Mouse (Mus musculus) frontal cortex, postnatal 36 days (tissue): Measurements from ENCODE around the gene Tubg2.
A peak's percentile ranks its signal among the peaks of the same experiment; 100 is the strongest.
"Not testable (repeated sequence)": the region's sequence is repeated elsewhere in the genome, so short reads cannot be mapped to it uniquely, and the experiment has no call there.

Experiments
- DNase-seq, 2 experiments: peaks; one replicate each; pipeline ENCODE4 v3.0.0; 2022; ENCODE audit warnings: low spot score in 2 of 2

The Tubg2 gene

DNA sequence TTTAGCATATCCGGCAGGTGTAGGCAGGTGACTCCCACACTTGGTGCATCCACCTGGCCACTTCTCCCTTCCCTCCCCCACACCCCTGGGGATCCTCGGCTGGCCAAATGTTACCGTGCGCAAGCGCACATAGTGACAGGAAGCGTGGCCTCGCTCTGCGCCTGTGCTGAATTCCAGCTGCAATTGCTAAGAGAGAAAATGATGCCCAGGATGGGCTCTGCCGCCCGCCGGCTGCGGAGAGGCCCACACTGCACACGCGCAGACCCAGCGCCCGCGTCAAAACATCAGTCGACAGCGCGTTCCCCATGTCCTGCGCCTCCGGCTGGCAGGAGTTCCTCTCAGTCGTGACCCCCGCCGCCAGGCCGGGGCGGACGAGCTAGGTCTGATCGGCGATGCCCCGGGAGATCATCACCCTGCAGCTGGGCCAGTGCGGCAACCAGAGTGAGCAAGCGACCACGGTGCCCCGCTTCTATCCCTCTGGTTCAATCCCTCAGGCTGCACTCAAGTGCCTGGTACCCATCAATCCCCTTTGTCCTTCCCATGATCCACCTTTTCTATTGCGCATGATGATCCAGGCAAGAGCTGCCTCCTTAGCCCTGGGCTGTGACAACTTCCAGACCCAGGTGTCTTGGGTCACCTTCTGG, at the start of gene Tubg2:
Gene Tubg2 (plus strand): TSS at position 180 of the 644 bp plus-strand sequence.
- DNase-seq: peak; percentile 78 to 87

DNA sequence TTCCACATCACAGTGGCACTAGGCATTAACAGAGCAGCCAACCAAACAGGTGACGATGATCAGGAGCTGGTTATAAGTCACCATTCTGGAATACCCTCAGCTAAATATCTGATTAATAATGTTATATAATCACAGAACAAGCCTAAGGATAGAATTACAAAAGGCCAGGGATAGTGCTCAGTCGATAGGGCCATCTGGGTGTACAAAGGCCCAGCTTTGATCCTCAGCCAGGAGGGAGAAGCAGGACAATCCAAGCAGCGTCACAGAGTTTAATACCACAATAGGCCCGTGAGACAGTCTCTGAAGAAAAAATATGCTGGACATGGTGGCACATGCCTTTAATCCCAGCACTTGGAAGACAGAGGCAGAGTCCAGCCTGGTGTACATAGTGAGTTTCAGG, 46.4 kb upstream of the Tubg2 start:
- DNase-seq: no peak

DNA sequence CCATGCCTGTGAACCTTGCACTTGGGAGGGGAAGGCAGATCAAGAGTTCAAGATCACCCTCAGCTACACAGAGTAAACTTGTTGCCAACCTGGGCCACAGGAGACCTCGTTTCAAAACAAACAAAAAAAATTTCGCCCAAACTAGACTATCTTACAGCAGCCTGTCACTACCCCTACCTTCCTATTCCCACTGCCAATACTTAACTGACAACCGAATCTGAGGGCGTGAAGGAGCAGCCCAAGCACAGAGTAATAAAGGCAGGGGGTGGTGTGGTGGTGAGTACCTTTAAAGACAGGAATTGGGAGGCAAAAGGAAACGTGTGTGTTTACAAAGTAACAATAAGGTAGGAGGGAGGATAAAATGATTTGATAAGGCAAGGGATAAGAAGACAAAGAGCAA, 45.0 kb upstream of the Tubg2 start:
- no peak for DNase-seq

DNA sequence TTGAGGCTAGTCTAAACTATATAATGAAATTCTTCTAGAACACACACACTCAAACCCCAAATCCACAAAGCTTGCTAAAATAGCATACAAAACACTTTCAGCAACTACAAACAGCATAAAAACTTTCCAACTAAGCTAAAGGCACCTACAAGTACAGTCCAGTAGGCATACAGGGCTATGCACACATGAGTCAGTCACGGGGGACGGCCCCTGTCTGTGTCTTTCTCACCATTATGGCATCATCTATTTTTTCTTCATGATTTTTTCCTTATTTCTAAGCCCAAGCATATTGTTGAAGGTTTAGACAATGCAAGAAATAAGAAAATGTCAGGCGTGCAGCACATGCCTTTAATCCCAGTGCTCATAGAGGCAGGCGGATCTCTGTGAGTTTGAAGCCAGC, 44.5 kb upstream of the Tubg2 start:
- no peak for DNase-seq

DNA sequence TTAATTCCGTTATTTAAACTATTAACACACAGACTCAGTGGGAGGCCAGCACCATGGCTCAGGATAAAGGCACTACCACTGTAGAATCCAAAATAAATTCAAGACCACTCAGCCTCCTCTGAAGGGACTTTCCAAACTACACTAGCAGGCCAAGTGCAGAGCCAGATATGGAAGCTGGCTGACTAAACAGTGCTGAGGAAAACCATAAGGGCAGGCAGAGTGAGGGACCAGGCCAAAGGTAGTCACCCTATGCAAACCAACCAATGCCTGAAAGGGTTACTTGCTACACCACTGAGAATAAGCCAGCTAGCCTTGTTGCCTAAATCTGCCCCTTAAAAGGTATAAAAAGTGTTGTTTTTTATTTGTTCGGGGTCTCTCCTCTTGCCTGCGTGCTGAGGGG, 43.5 kb upstream of the Tubg2 start:
- DNase-seq: no peak

DNA sequence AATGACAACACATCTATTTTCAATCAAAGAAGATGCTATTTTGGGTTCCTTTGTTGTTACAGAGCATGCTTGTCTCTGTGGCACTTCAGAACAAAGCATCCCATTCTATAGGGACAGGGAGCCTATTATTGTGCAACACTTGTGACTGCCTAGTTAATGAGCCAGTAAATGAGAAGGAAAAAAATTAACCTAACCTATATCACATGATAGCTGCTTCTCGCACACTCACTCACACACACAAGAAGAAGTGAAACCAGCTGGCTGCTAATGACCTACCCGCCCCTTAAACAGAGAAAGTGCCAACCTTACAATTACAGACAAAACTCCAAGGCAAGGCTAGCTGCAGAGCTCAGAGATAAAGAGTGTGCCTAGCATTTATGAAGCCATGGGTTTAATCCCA, 40.1 kb upstream of the Tubg2 start:
- no peak for DNase-seq

DNA sequence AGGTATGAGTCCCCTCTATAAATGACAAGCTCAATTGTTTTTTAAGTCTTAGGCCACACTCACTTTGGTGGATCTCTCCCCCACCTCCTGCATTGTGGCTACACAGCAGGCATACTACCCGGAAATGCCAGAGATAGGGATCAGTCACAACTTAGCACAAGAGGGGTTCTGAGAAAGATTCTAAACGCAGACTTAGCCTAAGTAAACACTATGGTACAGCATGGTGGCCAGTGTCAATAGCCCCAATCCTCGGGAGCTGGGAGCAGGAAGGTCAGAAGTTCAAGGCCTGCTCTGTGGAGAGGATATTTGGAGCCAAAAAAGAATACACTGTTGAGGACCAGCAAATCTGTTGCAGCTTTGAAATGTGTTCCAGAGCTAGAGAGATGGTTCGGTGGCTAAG, 37.6 kb upstream of the Tubg2 start:
- no peak for DNase-seq

DNA sequence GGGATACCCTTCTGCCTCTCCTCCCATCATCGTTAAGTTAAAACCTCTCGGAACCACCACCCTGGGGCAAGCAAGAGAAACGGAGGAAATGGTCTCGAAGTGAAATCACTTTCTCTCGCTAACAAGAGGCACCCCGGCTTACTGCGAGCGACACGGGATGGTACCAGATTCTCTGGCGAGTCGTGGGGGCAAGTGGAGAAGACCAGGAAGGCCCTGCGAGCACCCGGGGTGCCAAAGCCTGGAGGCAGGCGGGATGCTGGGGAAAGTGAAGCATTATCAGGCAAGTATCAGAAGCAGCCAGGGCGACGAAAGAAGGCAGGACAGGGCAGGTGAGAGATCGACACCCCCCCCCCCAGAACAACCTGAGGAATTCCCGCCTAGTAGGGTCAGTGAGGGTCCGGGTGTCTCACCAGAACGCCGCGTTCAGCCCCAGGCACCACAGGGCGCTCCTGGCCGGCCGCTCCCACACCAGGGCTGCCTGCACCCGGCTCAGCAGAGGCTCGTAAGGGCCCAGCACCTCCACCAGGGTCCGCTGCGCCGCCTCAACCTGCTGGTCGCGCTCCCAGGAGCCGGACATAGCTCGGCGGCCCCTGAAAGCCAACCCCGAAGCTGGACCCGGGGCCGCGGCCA, 36.5 kb upstream of the Tubg2 start:
- DNase-seq: no peak

DNA sequence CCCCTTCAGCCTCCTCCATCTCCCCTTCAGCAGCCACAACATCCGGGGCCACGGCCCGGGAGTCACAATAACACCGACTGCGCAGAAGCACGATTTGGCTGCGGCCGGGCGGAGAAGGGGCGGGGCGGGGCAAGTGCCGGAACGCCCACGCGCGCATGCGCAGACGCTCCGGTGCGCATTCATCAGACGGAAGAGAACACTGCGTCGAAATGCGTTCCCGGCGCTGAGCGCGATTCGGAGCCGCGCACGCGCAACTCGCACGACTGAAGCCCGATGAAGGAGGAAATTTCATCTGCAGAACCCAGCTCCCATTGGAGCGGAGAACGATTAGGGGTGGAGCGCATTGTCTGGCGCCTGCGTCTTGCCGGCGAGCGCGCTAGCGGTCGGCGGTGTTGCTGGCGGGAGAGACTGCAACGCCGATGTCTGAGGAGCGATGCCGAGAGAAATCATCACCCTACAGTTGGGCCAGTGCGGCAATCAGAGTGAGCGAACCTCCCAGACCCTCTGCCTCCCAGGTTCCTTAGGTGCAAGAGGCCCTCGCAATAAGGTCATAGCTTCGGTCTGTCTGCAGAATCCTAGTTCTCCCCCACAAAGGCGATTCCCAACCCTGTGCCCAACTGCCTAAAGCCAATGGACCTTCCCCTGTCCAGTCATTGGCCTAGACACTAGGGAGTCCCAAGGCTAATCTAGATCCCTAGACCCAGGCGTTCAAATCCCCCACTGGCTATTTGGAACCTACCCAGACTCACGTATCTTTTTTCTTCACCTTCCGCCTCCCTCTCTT, 35.8 kb upstream of the Tubg2 start, which contains the start of the genes Retreg3 and Tubg1:
Gene Retreg3 (minus strand): TSS at position 133 of the 784 bp plus-strand sequence.
Gene Tubg1 (plus strand): TSS at position 178 of the 784 bp plus-strand sequence.
- DNase-seq: peak; percentile 99

DNA sequence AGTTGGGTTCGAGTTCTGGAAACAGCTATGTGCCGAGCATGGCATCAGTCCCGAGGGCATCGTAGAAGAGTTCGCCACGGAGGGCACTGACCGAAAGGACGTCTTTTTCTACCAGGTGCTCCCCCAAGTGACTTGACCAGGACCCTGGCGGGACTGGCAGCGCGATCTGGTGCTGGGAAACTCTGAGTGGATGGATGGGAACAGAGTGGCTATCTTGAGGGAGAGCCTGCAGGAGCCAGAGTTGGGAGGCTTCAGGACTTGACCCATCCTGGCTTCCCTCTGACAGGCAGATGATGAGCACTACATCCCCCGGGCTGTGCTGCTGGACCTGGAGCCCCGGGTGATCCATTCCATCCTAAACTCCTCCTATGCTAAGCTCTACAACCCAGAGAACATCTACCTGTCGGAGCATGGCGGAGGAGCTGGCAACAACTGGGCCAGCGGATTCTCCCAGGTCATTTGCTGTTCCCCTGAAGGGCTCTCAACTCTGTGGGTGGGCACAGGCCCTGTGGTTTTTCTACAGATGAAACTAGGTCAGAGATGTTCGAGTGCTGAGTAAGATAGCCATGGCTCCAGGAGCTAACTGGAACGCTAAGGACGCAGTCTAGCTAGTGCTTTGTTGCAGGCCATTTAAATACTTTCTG, 35.0 kb upstream of the Tubg2 start:
- DNase-seq: no peak

DNA sequence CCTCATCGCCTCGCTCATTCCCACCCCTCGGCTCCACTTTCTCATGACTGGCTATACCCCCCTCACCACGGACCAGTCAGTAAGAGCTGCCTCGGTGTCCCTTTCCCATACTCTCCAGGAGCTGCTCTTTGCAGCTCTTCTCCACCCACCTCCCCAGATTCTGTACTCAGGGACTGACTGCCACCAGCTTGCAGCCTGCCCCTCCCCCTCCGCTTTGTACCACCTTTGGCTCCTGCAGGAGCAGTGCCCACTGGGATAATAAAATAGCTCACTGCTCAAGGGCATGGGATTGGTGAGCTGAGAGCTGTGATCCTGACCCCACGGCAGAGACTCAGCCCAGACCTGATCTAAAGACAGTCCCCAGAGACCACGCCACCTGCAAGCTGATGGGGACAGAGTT, 31.2 kb upstream of the Tubg2 start:
- DNase-seq: not testable (repeated sequence)

DNA sequence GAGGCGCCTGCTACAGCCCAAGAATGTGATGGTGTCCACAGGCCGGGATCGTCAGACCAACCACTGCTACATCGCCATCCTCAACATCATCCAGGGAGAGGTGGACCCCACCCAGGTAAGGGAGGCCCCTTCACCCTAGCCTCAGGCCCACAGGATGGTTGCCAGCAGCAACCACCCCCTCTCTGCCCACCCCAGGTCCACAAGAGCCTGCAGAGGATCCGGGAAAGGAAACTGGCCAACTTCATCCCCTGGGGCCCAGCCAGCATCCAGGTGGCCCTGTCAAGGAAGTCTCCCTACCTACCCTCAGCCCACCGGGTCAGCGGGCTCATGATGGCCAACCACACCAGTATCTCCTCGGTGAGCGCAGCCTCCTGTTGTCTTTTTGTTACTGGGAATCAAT, 30.7 kb upstream of the Tubg2 start:
- not testable (repeated sequence) for DNase-seq

DNA sequence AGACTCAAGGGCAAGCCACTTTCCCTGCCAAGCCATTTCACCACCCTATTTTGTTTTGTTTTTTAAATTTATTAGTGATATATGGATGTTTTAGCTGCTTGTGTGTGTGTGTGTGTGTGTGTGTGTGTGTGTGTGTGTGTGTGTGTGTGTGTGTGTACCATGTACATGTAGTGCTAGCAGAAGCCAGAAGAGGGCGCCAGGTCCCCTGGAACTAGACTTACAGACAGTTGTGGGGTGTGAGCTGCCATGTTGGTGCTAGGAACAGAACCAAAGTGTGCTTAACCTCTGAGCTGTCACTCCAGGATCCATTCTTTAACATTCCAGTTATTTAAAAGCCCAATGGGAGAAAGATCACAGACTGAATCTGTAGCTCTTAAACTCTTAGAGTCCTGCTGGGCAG, 28.6 kb upstream of the Tubg2 start:
- DNase-seq: no peak

DNA sequence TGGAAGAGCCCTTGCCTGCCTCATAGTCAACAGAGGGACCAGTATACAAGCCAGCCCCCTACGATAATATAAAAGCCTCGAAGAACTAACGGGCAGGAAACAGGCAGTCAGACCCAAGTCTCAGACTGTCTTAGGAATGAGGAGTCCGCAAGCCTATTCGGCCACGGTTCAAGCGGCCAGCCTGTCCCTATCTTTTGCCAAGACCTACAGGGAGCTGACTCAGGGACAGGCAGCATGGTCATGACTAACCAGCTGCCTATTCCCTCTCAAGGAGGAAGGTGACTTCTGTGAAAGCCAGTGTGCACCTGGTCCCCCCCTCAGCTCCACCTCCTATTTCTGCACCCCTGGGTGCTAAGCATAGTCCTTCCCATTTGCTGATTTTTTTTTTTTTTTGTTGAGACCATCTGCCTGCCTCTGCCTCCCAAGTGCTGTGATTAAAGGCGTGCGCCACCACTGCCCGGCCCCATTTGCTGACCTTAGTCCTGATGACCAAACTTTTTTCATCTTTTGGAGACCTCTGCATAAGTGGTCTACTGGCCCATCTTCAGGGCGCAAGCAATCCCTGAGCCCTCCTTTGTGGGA, 26.6 kb upstream of the Tubg2 start:
- no peak for DNase-seq

DNA sequence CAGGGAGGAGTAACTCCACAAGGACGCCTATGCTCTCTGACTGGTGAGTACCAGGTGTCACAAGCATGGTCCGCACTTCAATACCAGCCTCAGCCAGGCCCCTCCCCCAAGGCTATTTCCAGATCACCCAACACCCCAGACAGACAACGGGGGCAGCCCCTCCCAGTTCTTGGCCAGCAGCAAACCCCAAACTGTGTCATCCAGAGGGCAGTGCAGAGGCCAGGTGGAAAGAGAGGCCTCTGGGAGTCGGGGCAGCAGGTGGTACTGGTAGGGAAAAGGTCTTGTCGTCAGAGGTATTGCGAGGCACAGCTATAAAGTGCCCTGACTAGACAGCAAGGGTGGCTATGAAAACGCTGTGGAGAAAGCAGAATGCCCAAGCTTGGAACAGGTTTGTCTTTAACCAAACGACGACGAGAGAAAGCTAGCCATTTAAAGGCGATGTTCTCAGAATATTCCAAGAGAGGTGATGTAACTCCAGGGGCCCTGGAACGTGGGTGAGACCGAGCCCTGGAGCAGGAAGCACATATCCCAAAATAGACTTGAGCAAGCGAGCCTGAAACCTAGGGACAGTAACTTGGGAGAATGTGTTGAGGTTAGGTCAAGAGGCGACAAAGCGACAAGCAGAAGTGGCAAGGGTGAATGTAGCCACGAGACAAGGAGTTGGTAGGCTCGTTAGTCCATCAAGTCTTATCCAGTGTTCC, 25.5 kb upstream of the Tubg2 start:
- DNase-seq: no peak

DNA sequence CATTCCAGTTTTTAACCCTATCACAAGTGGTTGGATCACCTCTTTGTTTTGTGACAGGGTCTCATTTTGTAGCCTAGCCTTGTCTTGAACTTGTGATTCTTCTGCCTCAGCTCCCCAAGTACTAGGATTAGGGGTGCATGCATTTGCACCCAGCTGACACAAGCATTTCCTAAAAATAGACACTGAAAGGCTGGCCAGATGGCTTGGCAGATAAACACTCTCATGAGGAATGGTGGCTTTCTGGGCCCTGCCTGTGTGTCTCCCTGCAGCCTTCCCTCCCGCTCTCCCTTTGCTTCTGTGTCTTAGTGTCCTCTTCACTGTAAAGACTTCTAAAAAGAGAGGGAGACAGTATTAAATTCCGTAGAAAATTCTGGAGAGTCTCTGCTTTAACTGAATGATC, 24.5 kb upstream of the Tubg2 start:
- no peak for DNase-seq

DNA sequence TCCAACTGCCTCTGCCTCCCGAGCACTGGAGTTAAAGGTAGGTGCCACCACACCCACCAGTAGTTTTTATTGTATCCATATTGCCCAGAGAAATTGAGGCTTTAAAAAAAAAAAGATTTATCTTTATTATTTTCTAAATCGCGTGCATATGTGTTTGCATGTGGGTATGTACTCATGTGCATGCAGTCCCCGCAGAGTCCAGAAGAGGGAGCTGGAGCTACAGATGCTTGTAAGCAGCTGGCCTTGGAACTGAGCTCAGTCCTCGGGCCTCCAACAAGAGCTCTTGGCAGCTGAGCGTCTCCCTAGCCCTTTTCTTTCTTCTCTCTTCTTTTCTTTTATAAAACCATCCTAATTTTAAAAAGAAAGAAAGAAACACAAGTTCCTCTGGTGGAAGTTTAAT, 24.0 kb upstream of the Tubg2 start:
- no peak for DNase-seq

DNA sequence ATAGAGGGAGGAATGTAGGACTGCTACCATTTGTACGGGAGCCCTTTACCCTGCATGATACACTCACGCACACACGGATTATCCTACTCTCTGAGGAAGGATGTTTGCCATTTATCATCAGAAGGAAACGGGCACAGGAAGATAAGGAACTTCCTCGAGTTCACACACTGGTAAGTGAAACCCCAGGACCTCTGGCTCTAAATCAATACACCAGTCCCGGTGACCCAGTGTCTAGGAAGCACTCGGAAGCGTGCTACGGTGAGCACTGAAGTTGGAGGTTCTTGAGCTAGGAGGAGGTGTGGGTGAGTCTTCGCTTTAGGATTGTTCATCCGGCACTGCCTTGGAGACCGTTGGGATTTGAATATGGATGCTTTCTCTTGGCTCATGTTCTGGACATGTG, 22.7 kb upstream of the Tubg2 start:
- no peak for DNase-seq

DNA sequence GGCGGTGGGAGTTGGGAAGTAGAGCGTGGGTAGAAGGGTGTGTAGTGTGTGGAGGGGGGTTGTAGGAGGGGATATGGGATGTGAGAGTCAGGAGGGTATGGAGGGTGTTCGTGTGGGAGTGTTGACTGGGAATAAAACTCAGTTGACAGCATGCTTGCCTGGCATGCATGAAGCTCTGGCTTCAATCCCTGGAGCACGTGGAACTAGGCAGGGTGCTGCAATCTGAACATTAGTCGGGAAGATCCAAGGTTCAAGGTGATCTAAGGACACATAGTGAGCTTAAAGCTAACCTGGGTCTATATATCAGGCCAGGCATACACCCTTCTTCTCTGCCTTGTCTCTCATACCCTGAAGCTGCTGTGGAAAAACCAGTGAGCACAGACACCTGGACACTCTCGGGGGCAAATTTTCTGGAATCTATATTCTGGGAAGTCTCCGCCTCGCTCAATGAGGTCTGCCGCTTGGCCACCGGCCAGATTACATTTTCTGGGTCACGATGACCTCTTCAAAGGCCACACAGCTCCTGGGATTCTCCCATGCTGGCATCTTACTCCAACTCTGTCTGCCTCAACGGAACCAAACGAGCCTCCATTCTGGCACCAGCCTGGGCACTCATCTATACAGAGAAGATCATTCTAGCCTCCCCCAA, 21.4 kb upstream of the Tubg2 start:
- no peak for DNase-seq

DNA sequence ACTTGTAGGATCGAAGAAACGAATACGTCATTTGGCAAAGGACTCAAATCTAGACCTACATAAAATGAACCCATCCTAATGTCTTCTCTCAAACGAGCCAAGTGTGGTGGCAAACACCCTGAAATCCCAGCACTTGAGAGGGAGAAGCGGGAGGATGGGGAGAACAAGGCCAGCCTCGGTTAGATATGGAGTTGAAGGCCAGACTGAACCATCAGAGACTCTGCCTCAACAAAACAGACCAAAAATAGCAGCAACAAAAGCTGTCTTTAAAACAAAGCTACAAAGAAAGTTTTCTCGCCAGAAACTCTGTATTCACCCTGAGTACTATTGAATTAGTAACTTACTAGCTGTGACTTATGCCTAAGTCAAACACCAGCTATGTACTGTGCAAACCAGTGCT, 18.7 kb upstream of the Tubg2 start:
- DNase-seq: no peak
